Mouse (Mus musculus) limb, embryonic 12.5 days (tissue): Measurements from ENCODE around the gene Sphk2. TPM values are rescaled to one million over a fixed set of nuclear protein-coding genes. Genes with fewer than 3 reads are reported as not detected.
A peak's percentile ranks its signal among the peaks of the same experiment; 100 is the strongest.

Source experiments
- ATAC-seq: fragments of 200-750 bp; cut with Nextera tagmentation; 2 replicates; pipeline ENCODE4 v1.8.0; 2017; ENCODE audit warnings: low read depth, moderate TSS enrichment; ENCODE audit not compliant: insufficient number of reproducible peaks, insufficient read depth, low FRiP score, low TSS enrichment
- H3K27ac ChIP-seq: fragments of 300-500 bp; sonication (generic); 2 replicates; pipeline ENCODE4 v1.5.1; 2016; ENCODE audit warnings: mild to moderate bottlenecking, moderate library complexity
- H3K27me3 ChIP-seq: fragments of 300-500 bp; sonication (generic); 2 replicates; pipeline ENCODE4 v1.6.1; 2016; ENCODE audit warnings: mild to moderate bottlenecking, moderate library complexity
- H3K36me3 ChIP-seq: fragments of 300-500 bp; sonication (generic); 2 replicates; pipeline ENCODE4 v1.6.1; 2016; ENCODE audit warnings: mild to moderate bottlenecking, moderate library complexity
- H3K4me1 ChIP-seq: fragments of 300-500 bp; sonication (generic); replicated peaks from 2 replicates; pipeline ENCODE4 v1.6.1; 2016
- H3K4me2 ChIP-seq: fragments of 300-500 bp; sonication (generic); 2 replicates; pipeline ENCODE4 v1.6.1; 2016; ENCODE audit warnings: mild to moderate bottlenecking, moderate library complexity
- H3K4me3 ChIP-seq: fragments of 300-500 bp; sonication (generic); replicated peaks from 2 replicates; pipeline ENCODE4 v1.5.1; 2016; ENCODE audit warnings: mild to moderate bottlenecking
- H3K9ac ChIP-seq: fragments of 300-500 bp; sonication (generic); replicated peaks from 2 replicates; pipeline ENCODE4 v1.6.1; 2016; ENCODE audit warnings: mild to moderate bottlenecking, moderate library complexity
- H3K9me3 ChIP-seq: fragments of 300-500 bp; sonication (generic); 2 replicates; pipeline ENCODE4 v1.6.1; 2016; ENCODE audit warnings: mild to moderate bottlenecking, moderate library complexity
- WGBS: fragments of 180-500 bp; shearing (Covaris S2); methylation state at CpG from one replicate; pipeline ENCODE4 v1.1.7; 2016; 5-methylcytosine and 5-hydroxymethylcytosine counted together
- polyA plus RNA-seq: library from polyadenylated mRNA; unstranded; fragments of >200 nt; fragmentation: Nextera tagmentation; extraction: Ambion mirVana; gene quantifications from 2 replicates; pipeline ENCODE4 v1.2.1, GENCODE M21; 2016

Sphk2 gene
- polyA plus RNA-seq, 1 experiment from 2014 or later, result 32.5 TPM

- WGBS, result 76% methylated on average over 2 of the region's 2 CpGs
- H3K36me3 ChIP-seq, result no peaks in the 10 kb centered on the region
- no peaks in the 10 kb centered on the region for H3K27me3 ChIP-seq
- no peaks in the 10 kb centered on the region for H3K9me3 ChIP-seq
- no peak for ATAC-seq
- H3K4me1 ChIP-seq, result peaks cover 23% of the 10 kb centered on the region; the same call in 1 of the 2 replicates
- no peak overlapping the region for H3K27ac ChIP-seq
- H3K9ac ChIP-seq, result no peak overlapping the region
- no peak overlapping the region for H3K4me3 ChIP-seq
- H3K4me2 ChIP-seq, result no peak overlapping the region
Observed at GRCm38 (mm10) chr7:45692364-45692763, 25.4 kb downstream of the Sphk2 start.

GRCm38 (mm10) chr7:45689800-45690199, 28.0 kb downstream of the Sphk2 start:
- ATAC-seq, result no peak
- Histone ChIP-seq H3K27ac (no peak overlapping the region), H3K4me3 (no peak overlapping the region), H3K4me2 (no peak overlapping the region), H3K9ac (no peak overlapping the region), H3K9me3 (no peaks in the 10 kb centered on the region), H3K27me3 (0 out of 2 replicates have a peak, but pooled peaks cover 6% of the 10 kb centered on the region), H3K4me1 (peaks cover 31% of the 10 kb centered on the region), H3K36me3 (no peaks in the 10 kb centered on the region)
- WGBS, result 78% methylated on average over 11 of the region's 11 CpGs

- ATAC-seq, result no peak
- WGBS, result 51% methylated on average over 6 of the region's 6 CpGs
- no peak overlapping the region for H3K4me2 ChIP-seq
- no peak overlapping the region for H3K4me3 ChIP-seq
- H3K9ac ChIP-seq, result no peak overlapping the region
- H3K27me3 ChIP-seq, result 0 out of 2 replicates have a peak, but pooled peaks cover 6% of the 10 kb centered on the region
- no peaks in the 10 kb centered on the region for H3K36me3 ChIP-seq
- peaks cover 28% of the 10 kb centered on the region for H3K4me1 ChIP-seq
- H3K27ac ChIP-seq, result no peak overlapping the region
- no peaks in the 10 kb centered on the region for H3K9me3 ChIP-seq
Observed at GRCm38 (mm10) chr7:45689099-45689498, 28.7 kb downstream of the Sphk2 start.

GRCm38 (mm10) chr7:45686841-45687240, 31.0 kb downstream of the Sphk2 start:
- Histone ChIP-seq H3K4me3 (no peak overlapping the region), H3K4me2 (no peak overlapping the region), H3K36me3 (no peaks in the 10 kb centered on the region), H3K4me1 (peaks cover 28% of the 10 kb centered on the region), H3K27ac (no peak overlapping the region), H3K27me3 (0 out of 2 replicates have a peak, but pooled peaks cover 6% of the 10 kb centered on the region), H3K9me3 (no peaks in the 10 kb centered on the region), H3K9ac (no peak overlapping the region)
- WGBS, result 75% methylated on average over 3 of the region's 3 CpGs
- ATAC-seq, result no peak

- WGBS, result 28% methylated on average over 10 of the region's 10 CpGs
- H3K27ac ChIP-seq, result peak overlapping the region; percentile 57; the same call in 1 of the 2 replicates
- 0 out of 2 replicates have a peak, but pooled peaks cover 6% of the 10 kb centered on the region for H3K27me3 ChIP-seq
- no peaks in the 10 kb centered on the region for H3K9me3 ChIP-seq
- H3K36me3 ChIP-seq, result no peaks in the 10 kb centered on the region
- 0 out of 2 replicates have a peak overlapping the region, but pooled peaks have one; percentile 2 for H3K4me2 ChIP-seq
- H3K4me1 ChIP-seq, result peaks cover 28% of the 10 kb centered on the region
- no peak overlapping the region for H3K4me3 ChIP-seq
- no peak overlapping the region; the same call in 1 of the 2 replicates for H3K9ac ChIP-seq
- no peak for ATAC-seq
Observed at GRCm38 (mm10) chr7:45685811-45686210, 32.0 kb downstream of the Sphk2 start.

- 77% methylated on average over 7 of the region's 7 CpGs for WGBS
- peak within 1 kb of the TSS; percentile 40; the same call in 1 of the 2 replicates for H3K4me2 ChIP-seq
- ATAC-seq, result no peak
- H3K4me1 ChIP-seq, result peaks cover 21% of the 10 kb centered on the region
- H3K4me3 ChIP-seq, result no peak within 1 kb of the TSS
- H3K27me3 ChIP-seq, result 0 out of 2 replicates have a peak, but pooled peaks cover 6% of the 10 kb centered on the region
- H3K9ac ChIP-seq, result 0 out of 2 replicates have a peak within 1 kb of the TSS, but pooled peaks have one; percentile 18
- no peak within 1 kb of the TSS; the same call in 1 of the 2 replicates for H3K27ac ChIP-seq
- no peaks in the 10 kb centered on the region for H3K9me3 ChIP-seq
- H3K36me3 ChIP-seq, result no peaks in the 10 kb centered on the region
Observed at GRCm38 (mm10) chr7:45683396-45684050, 34.3 kb downstream of the Sphk2 start, which contains the start of gene Ntn5. Gene Ntn5 (plus strand): TSS chr7:45684022.

GRCm38 (mm10) chr7:45682144-45683126, 35.4 kb downstream of the Sphk2 start:
- ATAC-seq, result peak; percentile 61
- 29% methylated on average over 14 of the region's 14 CpGs for WGBS
- Histone ChIP-seq H3K27ac (peak overlapping the region; percentile 67), H3K4me3 (0 out of 2 replicates have a peak overlapping the region, but pooled peaks have one; percentile 9), H3K27me3 (0 out of 2 replicates have a peak, but pooled peaks cover 6% of the 10 kb centered on the region), H3K4me1 (peaks cover 21% of the 10 kb centered on the region), H3K36me3 (no peaks in the 10 kb centered on the region), H3K4me2 (peak overlapping the region; percentile 40), H3K9ac (0 out of 2 replicates have a peak overlapping the region, but pooled peaks have one; percentile 31), H3K9me3 (no peaks in the 10 kb centered on the region)

GRCm38 (mm10) chr7:45681046-45681736, 36.6 kb downstream of the Sphk2 start:
- peaks cover 17% of the 10 kb centered on the region for H3K4me1 ChIP-seq
- WGBS, result 85% methylated on average over 8 of the region's 8 CpGs
- ATAC-seq, result no peak

GRCm38 (mm10) chr7:45679966-45680621, 37.7 kb downstream of the Sphk2 start:
- no peak for ATAC-seq
- Histone ChIP-seq H3K27me3 (no peaks in the 10 kb centered on the region), H3K9ac (no peak overlapping the region), H3K27ac (no peak overlapping the region), H3K36me3 (no peaks in the 10 kb centered on the region), H3K4me3 (no peak overlapping the region), H3K4me1 (peaks cover 6% of the 10 kb centered on the region; the same call in 1 of the 2 replicates), H3K4me2 (no peak overlapping the region), H3K9me3 (no peaks in the 10 kb centered on the region)
- 83% methylated on average over 14 of the region's 14 CpGs for WGBS

More at GRCm38 (mm10) chr7:45681046-45681736, 36.6 kb downstream of the Sphk2 start:
- no peak overlapping the region for H3K4me2 ChIP-seq
- H3K36me3 ChIP-seq, result no peaks in the 10 kb centered on the region
- H3K9ac ChIP-seq, result no peak overlapping the region
- no peaks in the 10 kb centered on the region for H3K9me3 ChIP-seq
- H3K4me3 ChIP-seq, result no peak overlapping the region
- H3K27ac ChIP-seq, result no peak overlapping the region
- H3K27me3 ChIP-seq, result 0 out of 2 replicates have a peak, but pooled peaks cover 2% of the 10 kb centered on the region

- no peak for ATAC-seq
- Histone ChIP-seq H3K9ac (no peak overlapping the region), H3K36me3 (no peaks in the 10 kb centered on the region), H3K4me2 (no peak overlapping the region), H3K4me3 (no peak overlapping the region), H3K4me1 (no peaks in the 10 kb centered on the region; the same call in 1 of the 2 replicates), H3K9me3 (no peaks in the 10 kb centered on the region), H3K27me3 (no peaks in the 10 kb centered on the region), H3K27ac (no peak overlapping the region)
- WGBS, result 92% methylated on average over 14 of the region's 14 CpGs
Observed at GRCm38 (mm10) chr7:45678513-45678912, 39.3 kb downstream of the Sphk2 start.
